Mouse (Mus musculus) cerebellum, adult (tissue): ENCODE measurements around the gene Wdr11.
A peak's percentile ranks its signal among the peaks of the same experiment; 100 is the strongest.

ENCODE experiments used
- ATAC-seq: cut with Nextera tagmentation; 2 replicates; pipeline ENCODE4 v1.9.2; 2017; ENCODE audit warnings: mild to moderate bottlenecking, moderate library complexity, mixed read lengths; ENCODE audit not compliant: insufficient number of reproducible peaks, low FRiP score, low TSS enrichment

The Wdr11 gene

DNA sequence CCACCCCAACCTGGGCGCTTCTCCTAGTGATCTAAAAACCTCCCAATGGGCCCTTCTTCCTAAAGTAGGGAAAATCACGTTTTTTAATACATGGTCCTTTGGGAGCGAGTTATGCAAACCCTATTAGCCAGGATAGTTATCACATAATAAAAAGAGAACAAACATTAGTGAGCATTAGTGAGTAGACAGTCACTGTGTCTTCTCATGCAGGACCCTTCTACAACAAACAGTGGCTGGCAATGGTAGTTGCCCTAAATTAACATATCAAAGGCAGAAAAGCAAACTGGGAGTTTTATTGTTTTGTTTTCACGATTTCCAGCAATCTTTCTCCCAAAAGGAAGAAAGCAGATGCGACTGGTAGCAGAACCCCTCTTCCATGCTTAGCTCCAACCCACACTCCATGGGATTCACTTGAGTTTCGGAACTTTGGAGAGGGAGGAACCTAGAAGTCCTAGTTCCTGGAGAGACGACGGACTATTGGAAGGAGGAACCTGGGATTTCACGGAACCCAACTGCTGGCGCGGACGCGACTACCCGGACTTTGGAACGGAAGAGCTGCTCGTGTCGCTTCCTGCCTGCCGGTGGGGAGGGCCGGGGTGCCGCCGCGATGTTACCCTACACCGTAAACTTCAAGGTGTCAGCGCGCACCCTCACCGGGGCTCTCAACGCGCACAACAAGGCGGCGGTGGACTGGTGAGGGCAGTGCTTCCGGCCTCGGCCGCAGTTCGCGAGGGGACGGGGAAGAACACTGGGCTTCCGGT is at the start of gene Wdr11:
TSS of gene Wdr11 (plus strand) at position 493 of the 761 bp plus-strand sequence.
- ATAC-seq = peak; percentile 89

GRCm38 (mm10) chr7:129567541-129567940 is 24.1 kb upstream of the Wdr11 start:
- no peak for ATAC-seq

DNA sequence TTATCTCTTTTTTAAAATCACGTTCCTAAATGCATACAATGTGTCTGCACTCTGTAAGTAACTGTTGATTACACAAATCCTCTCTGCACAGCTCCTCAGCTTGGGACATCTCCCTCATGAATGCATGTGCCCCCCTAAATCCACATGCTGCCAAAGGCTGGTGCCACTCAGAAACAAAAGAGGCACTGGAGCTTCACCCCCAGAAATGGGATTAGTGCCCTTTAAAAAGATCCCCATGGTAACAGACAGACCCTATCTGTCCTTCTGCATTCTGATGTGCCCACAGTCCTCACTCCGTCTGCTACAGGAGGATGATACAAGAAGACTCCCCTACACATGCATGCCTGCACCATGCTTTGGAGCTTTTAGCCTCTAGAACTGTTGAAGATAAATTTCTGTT is 23.3 kb upstream of the Wdr11 start:
- ATAC-seq = no peak

DNA sequence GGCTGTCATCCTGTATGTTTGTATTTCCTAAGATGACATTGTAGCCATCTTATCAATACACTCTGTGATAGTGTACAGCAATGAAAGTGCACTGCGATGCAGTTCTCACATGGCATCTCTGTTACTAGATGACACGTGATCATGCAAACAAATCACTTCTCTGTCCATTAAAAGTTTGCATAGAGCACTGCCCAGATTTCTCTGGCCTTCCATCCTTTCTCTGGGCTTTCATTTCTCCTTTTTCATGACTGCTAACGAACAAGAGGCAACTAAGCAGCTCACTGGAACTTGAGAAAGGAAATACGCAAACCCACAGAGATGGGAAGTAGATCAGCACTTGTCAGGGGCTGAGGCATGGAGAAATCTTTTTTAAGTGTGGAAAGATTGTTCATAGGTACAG is 17.2 kb upstream of the Wdr11 start:
- no peak for ATAC-seq

GRCm38 (mm10) chr7:129575110-129575784 is 16.4 kb upstream of the Wdr11 start:
- no peak for ATAC-seq

DNA sequence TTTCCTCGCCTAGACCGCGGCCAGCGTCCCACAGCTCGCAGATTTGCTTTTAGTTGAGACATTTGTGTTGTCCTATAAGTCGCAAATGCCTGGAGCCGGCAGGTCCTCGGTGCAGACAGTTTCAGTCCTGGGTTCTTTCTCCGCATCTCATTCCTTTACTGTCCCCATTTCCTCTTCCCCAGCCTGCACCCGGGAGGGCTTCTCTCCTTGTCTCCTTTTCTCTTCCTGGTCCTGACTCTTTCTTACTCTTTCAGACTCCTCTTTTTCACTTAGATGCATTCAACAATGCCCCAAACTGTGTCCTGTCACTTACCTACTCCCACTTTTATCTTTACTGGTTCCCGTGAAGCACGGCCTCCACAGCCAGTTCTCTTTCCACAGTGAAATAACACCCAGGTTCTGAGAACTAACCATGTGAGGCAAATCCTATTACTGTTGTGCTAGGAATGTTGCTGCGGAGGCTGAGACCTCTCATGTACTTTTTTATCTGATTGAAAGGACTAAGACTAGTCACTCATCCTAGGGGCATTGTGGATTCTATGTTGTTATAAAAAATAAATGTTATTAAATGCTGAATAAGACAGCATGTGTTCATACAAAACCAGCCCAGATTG is 576 bp downstream of the Wdr11 start:
- no peak; the same call in 1 of the 2 replicates for ATAC-seq

DNA sequence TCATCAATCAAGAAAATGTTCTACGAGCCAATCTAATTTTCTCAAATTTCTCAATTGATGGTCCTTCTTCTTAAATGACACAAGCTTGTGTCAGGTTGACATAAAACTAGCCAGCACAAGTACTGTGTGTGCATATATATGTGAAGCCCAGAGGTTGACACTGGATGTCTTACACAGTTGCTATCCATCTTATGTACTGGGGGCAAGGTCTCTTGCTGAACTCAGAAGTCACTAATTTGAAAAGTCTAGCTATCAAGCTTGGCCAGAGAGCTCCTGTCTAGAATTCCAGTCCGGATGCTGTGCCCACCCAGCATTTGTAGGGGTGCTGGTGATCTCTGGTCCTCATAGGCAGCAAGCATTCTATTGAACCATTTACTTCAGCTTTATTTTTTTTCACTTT is 5.5 kb downstream of the Wdr11 start:
- no peak for ATAC-seq

DNA sequence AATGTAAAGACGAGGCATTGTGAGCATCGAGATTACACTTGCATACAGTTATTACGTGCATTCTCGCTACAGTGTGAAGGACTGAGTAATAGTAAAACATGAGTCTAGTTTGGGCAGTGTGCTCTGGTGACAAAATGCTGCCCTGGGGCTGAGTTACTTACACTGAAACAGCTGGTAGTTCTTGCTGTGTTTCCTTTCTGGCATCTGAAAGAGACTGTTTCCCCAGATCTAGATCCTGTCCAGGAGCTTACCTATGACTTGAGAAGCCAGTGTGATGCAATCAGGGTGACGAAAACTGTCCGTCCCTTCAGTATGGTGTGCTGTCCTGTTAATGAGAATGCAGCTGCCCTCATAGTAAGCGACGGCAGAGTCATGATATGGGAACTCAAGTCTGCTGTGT is 14.6 kb downstream of the Wdr11 start:
- no peak for ATAC-seq

GRCm38 (mm10) chr7:129621141-129621540 is 29.5 kb downstream of the Wdr11 start:
- no peak for ATAC-seq

DNA sequence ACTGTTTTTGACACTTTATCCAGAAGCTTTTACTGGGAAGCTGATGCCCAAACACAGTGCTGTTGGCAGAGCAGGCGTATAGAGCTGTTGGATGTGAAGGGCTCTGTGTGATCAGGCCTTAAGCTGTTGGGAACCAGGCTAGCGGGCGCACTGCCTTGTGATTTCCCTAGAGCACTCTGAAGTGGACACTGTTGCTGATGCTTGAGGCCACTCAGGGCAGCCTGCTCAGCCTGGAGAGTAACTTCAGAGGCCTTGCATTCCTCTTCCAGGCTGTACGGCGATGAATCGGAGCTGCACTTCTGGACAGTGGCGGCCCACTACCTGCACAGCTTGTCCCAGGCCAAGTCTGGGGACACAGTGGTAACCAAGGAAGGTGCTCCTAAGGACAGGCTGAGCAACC is 38.7 kb downstream of the Wdr11 start:
- ATAC-seq = no peak

GRCm38 (mm10) chr7:129631453-129631852 is 39.8 kb downstream of the Wdr11 start:
- no peak for ATAC-seq

GRCm38 (mm10) chr7:129635898-129636640 is 44.4 kb downstream of the Wdr11 start:
- no peak for ATAC-seq

DNA sequence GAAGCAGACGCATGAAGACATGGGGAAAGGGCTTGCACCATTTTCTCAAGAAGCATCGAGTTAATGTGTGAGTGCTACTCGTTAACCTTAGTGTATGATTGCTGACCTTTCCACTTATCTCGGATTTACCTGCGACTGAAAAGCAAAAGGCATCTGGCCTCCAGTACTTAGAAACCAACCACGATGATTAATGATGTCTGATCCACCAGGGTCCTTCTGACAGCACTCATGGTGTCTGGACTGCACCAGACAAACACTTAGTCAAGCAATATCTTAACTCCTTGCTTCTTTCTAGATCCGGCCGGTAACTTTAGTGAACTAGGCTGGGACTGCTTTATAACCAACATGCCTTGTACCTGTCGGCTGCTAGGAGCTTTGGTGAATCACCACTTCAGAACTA is 45.3 kb downstream of the Wdr11 start:
- ATAC-seq = no peak

- no peak for ATAC-seq
These were observed 46.3 kb downstream of the Wdr11 start for GRCm38 (mm10) chr7:129637906-129638475.

- ATAC-seq = no peak
These were observed 47.3 kb downstream of the Wdr11 start for GRCm38 (mm10) chr7:129639006-129639405.

GRCm38 (mm10) chr7:129639833-129640232 is 48.2 kb downstream of the Wdr11 start:
- ATAC-seq = no peak

GRCm38 (mm10) chr7:129643290-129643689 is 51.6 kb downstream of the Wdr11 start:
- ATAC-seq = no peak

GRCm38 (mm10) chr7:129647798-129648197 is 56.1 kb downstream of the Wdr11 start:
- ATAC-seq = no peak

GRCm38 (mm10) chr7:129648938-129649337 is 57.3 kb downstream of the Wdr11 start:
- peak; percentile 50; the same call in 1 of the 2 replicates for ATAC-seq

- no peak for ATAC-seq
These were observed 59.1 kb downstream of the Wdr11 start for GRCm38 (mm10) chr7:129650717-129651116.
